Mouse (Mus musculus): ENCODE measurements around the gene Olfr652.

DNA sequence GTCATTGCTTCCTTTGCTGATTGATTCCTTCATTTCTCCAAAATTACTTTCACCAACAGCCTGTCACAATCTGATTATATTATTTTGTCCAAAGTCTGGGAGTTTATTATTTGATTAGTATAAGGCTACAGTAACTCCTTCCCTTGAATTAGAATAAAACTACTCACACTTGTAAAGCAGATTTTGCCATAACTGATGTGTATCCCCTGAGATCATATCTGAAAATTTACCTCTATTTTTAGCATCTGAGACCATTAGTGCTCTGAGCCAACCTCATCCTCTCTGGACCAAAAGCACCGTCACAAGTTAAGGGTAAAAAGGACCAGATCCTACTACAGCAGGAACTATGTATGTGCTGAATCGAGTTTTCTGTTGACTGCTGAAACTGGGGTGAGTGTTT, 16.3 kb downstream of the Olfr652 start, which contains the start of gene Olfr653:
- TF ChIP-seq TAL1 (IDR thresholded peaks at IDR 0.05; ENCODE audit: low read length) (no peak), GATA1 (IDR thresholded peaks at IDR 0.05; ENCODE audit: low read length) (no peak)

Data from erythroblast, embryonic 14.5 days (primary cell).